Mouse (Mus musculus): ENCODE results near the gene Olfr1120.
"Not testable (repeated sequence)": the region's sequence is repeated elsewhere in the genome, so short reads cannot be mapped to it uniquely, and the experiment has no call there.

Olfr1120 gene

GRCm38 (mm10) chr2:87354515-87354914 lies at the start of gene Olfr1120:
TSS of gene Olfr1120 (plus strand) at chr2:87354815.
- no peak for DNase-seq

GRCm38 (mm10) chr2:87307281-87307680 lies 47.3 kb upstream of the Olfr1120 start, which contains the start of gene Olfr1118:
TSS of gene Olfr1118 (plus strand) at chr2:87307581.
- no peak for DNase-seq

DNA sequence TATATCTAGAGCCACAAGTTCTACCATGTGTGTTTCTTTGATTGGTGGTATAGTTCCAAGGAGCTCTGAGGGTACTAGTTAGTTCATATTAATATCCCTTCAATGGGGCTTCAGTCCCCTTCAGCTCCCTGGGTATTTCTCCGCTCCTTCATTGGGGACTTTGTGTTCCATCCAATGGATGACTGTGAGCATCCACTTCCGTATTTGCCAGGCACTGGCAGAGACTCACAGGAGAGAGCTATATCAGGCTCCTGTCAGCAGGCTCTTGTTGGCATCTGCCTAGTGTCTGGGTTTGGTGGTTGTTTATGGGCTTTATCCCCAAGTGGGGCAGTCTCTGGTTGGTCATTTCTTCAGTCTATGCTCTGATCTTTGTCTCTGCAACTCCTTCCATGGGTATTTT lies 5.5 kb downstream of the Olfr1120 start:
- DNase-seq = not testable (repeated sequence)

DNA sequence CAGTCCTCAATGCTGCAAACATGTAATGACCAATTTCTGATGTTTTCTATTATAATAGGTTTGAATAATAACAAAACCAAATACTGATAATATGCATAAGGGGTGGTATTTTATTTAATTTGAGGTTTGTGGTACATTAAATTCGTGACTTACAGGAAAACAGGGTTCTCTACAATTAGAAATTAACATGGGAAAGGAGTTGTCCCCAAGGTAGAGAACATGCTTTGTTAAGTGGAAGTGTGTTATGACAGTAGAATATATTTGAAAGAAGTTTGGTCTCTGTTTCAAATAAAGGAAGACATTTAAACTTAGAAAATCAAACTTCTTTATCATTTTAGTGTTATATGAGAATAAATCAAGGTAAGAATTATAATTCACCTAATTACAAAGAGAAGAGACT lies 15.0 kb downstream of the Olfr1120 start, which contains the start of gene Olfr1121:
Gene Olfr1121, plus strand, starts transcription at position 301 of the 400 bp plus-strand sequence.
- DNase-seq = no peak

DNA sequence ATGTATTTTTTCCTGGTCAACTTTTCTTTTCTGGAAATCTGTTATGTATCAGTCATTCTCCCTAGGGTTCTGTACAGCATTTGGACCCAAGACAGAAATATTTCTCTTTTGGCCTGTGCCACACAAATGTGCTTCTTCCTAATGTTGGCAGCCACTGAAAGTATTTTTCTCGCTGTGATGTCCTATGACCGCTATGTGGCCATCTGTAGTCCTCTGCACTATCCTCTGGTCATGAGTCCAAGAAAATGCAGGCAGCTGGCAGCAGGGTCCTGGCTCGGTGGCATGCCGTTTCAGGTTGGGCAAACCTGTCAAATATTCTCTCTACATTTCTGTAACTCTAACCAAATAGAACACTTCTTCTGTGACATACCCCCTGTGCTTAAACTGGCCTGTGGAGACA lies 17.1 kb downstream of the Olfr1120 start:
- DNase-seq = no peak

DNA sequence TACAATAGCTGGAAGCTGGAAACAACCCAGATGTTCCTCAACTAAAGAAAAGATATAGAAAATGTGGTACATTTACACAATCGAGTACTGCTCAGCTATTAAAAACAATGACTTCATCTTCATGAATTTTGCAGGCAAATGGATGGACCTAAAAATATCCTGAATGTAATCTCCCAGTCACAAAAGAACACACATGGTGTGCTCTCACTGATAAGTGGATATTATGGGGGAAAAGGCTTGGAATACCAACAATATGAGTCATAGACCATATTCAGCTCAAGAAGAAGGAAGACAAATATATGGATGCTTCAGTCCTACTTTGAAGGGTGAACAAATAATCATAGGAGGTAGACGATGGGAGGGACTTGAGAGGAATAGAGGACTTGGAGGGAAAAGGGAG lies 29.3 kb downstream of the Olfr1120 start:
- DNase-seq = no peak

- DNase-seq = no peak
These were observed 30.9 kb downstream of the Olfr1120 start, which contains the start of gene Olfr1122 for GRCm38 (mm10) chr2:87385549-87385948. TSS of gene Olfr1122 (plus strand) at chr2:87385849.

DNA sequence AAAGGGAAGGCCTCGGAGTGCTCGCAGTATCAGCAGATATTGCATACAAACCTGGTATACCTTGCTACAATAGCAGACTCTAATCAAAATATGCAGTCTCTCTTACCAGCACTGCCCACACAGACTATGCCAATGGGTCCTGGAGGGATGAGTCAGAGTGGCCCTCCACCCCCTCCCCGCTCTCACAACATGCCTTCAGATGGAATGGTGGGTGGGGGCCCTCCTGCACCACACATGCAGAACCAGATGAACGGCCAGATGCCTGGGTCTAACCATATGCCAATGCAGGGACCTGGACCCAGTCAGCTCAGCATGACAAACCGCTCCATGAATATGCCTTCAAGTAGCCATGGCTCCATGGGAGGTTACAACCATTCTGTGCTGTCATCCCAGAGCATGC lies 39.0 kb downstream of the Olfr1120 start:
- DNase-seq = not testable (repeated sequence)

GRCm38 (mm10) chr2:87394686-87395085 lies 40.1 kb downstream of the Olfr1120 start:
- DNase-seq = not testable (repeated sequence)
